Mouse (Mus musculus) c-Kit-positive CD71-positive TER-119-negative erythroid progenitor cells, embryonic 14.5 days (primary cell): ENCODE results near the gene Ccdc162.
"Not testable (repeated sequence)": the region's sequence is repeated elsewhere in the genome, so short reads cannot be mapped to it uniquely, and the experiment has no call there.

Experiments
- DNase-seq: peaks from one replicate; pipeline ENCODE4 v3.0.0-alpha.2; 2013; ENCODE audit warnings: low read depth

Gene Ccdc162

DNA sequence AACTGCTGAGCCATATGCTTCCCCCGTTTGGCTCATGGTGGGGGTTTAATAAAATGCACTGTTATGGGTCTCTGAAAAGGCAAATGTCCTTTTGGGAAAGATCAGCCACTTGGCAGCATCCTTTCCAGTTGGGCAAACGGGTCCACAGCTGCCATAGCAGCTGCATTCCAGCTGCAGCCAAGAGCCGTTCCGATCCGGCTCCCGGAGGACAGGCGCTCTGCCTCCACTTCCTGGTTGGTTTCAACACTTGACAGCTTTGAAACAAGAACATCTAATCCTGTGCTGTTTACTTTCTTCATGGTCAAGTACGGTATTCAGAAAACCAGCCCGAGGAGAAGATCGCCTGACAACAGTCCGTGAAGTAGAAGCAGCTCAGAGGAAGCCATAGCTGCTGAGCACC is 19.4 kb downstream of the Ccdc162 start:
- DNase-seq = no peak

DNA sequence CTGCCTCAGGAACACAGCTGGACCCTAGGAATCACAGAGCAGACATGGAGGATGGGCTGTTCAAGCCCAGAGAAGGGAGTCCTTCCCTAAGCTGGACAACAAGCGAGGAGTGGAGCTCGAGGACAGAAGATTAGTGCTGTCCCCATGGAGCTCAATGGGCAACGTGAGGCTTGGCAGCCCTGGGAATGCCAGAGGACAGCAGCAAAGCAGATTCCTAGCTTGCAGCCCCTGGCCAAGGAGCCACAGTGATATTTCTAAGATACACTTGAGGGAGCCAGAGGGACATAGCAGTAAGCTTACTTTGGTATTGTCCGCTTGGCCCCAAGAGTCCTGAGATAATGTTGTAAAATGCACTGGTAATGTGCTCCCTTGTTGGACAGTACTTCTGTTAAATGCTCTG is 25.5 kb downstream of the Ccdc162 start:
- DNase-seq = no peak

DNA sequence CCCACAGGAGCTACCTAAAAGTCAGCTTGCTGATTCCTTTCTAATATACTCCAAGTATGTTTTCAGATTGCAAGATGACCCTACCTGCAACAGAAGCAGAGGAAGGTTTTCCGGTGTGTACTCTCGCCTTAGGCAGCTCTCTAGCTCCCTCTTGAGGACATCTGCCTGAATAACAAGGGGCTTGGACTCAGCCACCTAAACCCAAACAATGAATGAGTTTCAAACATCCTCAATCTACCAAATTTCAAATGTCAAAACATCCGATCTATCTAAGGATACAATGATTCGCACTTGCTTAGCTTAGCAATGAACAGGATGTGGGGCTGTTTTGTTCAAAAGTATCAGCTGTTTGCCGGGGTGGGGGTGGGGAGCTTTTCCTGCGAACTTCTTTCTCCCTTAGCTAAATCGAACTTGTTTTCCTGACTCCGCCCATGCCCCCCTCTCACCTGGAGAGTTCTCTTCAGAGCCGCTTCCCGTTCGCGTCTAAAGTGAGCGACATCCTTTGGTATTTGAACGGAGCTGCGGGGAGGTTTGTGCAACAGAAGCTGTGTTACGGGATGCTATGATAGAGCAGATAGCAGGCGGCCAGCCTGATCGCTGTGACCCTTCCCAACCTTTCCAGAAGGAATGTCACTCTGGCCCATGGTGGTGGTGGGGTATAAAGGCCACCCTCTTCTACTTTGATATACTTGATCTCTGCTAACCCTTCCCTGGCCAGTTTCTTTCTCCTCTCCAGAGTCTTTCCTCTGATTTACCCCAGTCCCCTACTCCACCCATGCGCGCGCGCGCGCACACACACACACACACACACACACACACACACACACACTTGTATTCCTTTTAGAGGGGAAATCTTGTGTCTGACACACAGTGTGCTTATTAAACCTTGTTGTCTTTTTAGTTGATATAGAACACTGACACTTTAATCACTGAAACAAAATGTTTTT is 26.2 kb downstream of the Ccdc162 start:
- peak; percentile 44 for DNase-seq

DNA sequence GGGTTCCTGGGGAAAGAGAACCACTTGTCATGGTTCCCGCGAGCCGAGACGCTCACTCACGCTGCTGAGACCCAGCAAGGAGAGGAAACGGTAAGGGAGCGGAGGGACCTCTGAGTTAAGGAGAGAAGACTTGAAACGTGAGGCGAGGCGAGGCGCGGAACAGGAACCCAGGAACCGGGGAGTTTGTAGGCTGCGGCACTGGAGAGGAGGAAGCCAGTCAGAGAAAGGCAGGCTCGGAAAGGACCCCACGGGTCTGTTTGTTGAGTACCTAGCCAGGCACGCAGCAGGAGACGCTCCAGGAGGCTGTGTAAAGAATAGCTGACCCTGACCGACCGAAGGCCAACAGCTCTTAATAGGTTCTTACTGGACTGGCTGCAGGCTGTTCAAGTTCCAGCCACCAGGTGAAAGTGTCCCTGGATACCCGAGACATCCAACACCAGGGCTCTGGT is 31.9 kb downstream of the Ccdc162 start:
- no peak for DNase-seq

DNA sequence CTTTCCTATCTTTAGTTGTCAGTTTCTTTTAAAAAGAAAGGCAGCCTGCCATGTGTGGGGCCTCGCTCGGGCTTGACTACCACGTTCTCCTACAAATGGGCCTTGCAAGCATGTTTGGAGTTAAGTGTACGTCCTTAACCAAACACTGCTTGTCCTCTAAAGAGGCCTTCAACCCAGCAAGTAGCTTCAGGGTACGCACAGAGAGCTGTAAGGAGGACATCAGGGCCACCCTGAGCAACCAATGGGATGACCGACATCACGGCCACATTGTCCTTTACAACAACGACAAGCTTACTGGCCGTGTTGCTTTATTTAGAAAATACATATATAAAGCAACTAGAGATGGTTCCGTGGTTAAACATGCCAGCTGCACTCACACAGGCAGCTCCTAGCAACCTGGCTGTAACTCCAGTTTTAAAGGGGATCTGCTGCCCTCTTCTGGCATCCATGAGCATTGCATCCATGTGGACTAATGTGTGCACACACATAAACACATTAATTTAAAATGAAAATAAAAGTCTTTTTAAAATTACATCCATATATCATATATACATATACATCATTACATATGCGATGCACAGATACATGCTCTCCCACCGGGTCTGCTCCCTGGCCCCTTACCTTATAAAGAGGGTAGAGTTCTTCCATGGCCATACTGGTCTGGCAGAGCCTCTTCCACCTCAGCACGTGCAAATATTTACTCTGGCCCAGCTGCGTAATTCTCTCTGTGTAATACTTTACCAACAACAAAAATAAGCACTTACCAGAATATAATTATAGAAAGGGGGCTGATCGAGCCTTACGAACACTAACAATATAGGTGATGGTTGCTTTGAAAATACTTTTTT is 33.7 kb downstream of the Ccdc162 start:
- peak; percentile 59 for DNase-seq

DNA sequence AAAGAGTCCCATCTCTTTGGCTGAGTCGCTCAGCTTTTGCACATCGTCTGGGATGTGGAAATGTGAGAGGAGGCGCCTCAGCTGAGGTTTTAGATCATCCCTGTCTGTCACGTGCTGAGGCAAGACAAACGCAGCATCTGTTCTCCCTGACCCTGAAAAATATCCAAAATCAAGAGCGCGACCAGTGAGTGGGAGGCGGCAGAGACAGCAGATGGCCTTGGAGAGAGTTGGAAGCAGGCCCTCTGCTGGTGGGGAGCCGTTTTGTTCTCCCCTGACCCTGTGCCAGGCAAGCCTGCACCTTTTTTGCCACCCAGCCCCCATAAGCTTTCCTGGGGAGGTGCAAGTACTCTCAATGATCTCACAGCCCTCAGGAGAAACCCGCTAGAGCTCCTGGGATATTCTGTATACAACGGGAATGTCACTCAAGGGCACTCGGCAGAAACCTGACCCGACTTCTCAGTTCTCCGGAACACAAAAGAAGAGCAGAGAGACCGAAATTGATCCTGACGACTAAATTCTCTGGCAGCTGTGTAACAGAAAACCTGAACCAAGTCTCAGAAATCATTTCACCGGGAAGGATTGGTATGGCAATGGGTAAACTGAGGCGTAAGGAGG is 37.6 kb downstream of the Ccdc162 start:
- no peak for DNase-seq

DNA sequence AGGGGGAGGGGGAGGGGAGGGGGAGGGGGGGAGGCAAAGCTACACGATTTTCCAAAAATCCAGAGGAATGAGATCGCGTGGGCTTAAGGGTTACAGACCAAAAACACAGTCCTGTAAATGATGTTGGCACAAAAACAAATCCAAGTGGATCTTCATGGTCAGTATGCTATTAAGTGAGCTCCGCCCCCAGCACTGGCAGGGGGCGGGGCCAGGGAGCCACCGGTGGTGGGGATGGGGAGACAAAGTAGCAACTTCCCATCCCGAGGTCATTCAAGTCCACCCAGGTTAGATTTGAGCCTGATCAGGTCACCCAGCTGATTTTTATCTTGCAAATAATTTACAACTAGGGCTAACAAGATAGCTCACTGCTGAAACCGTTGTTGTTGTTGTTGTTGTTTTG is 39.0 kb downstream of the Ccdc162 start:
- no peak for DNase-seq

DNA sequence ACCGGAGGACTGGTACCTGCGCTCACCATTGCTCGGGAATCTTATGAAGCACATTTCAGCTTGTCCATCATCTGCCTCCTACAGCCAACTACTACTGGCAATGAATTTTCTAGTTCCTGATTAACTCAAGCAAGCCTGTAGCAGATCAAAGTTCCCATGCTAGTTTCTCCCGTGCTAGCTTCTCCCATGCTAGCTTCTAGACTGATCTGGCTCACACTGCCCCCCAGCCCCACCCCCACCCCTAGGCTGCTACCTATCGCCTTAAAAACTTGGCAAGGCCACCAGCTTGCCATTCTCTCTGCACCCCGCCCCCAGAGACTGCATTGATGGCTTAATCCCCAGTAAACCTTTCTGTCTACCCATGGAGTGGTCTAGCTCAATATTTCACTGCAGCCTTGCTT is 39.8 kb downstream of the Ccdc162 start:
- DNase-seq = no peak

DNA sequence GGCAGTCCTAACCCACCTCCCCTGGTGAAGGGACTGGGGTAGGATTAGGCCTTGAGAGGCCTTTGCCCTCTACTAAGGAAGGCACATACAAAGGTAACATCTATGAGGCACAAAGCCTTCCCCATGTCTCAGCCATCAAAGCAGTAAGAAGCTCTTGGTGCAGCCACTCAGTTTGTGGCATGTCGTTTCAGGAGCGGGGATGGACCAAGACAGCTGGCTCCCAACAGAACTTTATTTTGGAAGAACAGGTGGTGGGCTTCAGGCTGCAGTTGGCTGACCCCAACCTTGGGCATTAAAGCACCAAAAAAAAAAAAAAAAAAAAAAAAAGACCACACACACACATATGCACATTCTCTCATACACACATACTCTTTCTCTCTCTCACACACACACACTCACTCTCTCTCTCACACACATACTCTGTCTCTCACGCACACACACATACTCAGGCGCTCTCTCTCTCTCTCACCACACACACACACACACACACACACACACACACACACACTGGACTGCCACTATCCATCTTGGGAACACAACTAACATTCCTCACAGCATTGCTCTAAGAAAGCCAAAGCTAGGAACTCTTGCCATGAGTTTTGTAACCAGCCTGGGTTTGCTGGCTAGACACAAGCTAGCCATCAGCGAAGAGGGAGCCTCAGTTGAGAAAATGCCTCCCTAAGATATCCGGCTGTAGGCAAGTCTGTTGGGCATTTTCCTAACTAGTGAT is 40.4 kb downstream of the Ccdc162 start:
- no peak for DNase-seq

DNA sequence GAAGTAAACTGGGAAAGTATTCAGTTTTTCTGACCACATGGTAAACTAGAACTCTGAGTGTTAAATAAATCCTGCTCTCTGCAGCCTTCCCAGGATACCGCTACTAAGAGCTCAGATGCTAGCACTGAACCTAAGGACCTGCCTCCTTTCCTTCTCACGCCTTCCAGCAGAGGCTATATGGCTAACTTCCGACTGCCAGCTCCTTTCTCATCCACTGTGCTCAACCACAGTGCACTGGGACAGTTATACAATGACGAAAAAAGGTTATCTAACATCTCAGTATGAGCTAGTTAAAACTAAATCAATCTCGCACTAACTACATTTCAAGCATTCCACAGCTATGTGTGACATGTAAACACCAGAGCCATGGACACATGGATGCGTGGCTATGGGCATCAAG is 41.2 kb downstream of the Ccdc162 start:
- no peak for DNase-seq

DNA sequence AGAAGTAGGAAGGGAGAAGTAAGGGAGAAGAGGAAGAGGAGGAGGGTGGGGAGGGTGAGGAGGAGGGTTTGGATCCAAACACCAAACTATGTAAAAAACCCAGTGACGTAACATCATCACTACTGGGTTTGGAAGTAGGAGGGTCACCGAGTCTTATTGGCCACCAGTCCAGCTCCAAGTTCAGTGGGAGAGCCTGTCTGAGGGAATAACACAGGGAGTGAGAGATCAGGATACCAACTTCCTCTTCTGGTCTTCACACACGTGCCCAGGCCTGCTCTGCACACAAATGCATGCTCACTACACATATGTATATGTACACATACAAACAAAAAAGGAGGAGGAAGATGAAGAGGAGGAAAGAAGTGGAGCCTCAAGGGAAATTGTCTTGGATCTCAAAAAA is 42.1 kb downstream of the Ccdc162 start:
- no peak for DNase-seq

DNA sequence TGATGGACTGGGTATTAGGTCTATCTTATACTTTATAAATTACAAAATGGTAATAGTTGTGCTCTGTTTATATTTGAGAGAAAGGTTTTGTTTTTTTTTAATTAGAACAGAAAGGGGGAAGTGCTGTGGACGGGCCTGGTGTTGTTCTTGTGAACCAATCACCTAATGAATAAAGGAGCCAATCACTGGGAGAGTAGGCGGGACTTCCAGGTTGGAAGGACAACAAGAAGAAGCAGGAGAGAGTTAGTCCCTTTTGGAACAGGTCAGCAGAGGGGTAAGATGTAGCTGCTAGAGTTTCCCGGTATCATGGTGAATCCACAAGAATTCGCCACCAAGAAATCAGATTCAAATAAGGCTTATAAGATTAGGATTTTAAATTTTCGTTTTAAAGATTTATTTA is 46.2 kb downstream of the Ccdc162 start:
- no peak for DNase-seq

DNA sequence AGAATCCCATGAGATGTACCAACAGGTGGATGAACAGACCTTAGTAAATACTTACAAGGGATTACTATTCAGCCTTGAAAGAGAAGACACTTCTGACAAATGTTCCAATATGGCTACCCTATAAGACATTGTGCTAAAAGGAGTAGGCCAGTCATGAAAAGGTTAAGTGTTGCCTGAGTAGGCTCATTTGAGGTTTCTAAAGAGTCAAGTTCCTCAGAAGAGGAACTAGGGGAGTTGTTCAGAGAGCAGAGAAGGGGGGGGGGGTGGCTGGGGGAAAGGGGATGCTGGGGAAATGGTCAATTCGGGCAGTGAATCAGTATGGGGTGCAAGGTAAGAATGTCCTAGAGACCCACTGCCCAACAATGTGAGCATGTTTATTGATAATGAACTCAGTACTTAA is 50.9 kb downstream of the Ccdc162 start:
- no peak for DNase-seq

DNA sequence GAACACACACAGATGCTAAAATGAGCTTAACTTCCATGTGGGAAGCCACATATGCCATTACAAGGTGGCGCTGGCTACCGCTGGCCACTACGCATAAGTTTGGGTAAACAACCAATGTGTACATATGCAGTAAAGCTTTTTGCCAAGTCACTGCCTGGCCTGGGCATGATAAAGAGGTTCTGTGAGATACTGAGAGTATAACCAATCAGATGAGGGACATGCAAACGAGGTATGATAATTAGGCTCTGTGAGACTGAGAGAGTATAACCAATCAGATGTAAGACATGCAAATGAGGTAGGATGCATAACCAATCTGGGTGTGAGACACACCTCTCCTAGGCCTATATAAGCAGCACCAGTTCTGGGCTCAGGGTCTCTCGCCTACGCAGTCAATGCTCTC is 56.8 kb downstream of the Ccdc162 start:
- DNase-seq = not testable (repeated sequence)

DNA sequence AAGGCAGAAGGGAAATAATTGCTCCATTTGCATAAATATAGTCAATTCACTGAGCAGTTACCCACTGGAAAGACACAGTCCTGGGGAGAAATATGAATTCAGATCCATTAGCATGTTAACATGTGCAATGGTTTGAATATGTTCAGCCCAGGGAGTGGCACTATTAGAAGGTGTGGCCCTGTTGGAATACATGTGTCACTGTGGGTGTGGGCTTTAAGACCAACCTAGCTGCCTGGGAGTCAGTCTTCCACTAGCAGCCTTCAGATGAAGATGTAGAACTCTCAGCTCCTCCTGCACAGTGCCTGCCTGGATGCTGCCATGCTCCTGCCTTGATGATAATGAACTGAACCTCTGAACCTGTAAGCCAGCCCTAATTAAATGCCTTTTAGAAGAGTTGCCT is 60.8 kb downstream of the Ccdc162 start:
- not testable (repeated sequence) for DNase-seq

DNA sequence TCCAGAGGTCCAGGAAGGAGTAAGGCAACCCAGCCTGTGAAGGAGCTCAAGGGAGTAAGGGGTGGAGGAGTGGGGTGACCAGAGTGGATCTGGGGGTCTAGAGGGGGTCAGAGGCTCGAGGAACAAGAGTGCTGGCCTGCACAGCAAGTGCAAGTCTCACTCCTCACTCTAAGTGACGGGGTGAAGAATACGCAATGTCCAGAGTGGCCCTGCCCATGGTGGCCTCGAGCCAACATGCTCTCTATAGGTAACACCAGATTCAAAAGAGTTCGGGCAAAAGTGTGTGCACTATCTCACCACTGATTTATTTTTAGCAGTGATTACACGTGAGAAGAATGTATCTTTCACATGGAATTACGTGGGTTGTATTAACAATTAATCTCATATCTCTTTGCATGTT is 63.4 kb downstream of the Ccdc162 start:
- no peak for DNase-seq

DNA sequence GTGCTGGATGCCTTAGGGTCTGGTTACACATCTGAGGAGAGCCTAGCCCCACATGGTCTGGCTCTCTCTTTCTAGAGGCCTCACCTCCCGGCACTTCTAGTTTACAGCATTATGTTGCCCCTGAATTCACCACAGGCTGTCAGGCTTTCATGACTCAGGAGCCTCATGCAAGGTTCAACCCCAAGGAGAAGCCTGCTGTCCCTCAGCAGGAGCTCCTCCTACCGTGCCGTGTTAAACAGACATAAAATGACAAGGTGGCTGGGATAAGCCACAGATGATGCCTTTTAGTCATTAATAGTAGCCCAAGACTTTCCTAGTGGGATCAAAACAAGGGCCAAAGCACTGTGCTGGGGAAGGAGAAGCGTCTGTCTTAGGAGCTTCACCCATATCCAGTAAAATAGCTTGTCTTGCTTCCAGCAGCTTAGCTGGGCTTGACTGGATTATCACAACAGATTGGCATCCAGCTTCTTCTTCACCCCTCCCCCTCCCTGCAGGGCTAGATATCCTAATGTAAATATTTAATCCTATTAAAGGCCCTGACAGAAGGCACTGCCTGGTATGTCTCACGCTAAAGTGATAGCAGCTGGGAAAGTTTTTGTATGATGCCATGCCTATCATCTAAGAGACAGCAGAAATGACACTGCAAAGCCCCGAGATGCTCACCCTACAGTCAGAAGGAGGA is 64.2 kb downstream of the Ccdc162 start:
- DNase-seq = no peak

DNA sequence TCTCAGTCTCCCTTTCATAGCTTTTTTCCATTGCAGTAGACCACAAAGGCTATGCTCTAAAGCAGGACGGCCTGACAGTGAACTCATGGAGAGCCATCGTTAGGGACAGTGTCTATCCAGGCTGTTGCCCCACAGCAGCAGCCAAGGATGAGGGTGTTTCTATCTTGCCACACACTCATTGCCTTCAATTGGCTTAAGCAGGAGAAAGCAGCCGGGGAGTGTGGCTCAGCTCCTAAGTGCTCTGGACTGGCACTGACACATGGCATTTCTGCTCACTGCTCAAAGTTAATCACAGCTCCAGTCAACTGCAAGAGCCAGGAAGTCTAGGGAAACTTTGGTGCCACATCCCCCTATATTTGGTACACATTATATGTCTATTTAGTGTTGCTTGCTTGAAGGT is 64.9 kb downstream of the Ccdc162 start:
- DNase-seq = no peak

DNA sequence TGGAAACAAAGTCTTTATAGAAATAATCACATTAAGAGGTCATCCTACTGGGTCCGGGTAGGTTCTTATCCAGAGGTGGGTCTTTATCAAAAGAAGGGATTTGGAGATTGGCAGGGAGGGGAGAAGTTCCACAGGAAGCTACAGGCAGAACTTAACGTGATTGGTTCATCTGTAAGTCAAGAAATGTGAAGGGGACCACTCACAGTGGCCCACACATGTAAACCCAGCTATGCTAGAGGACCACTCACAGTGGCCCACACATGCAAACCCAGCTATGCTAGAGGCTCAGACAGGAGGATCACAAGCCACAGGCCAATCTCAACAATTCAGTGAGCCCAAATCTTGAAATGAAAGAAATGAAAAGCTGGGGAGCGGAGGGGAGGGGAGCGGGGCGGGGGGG is 67.2 kb downstream of the Ccdc162 start:
- no peak for DNase-seq

DNA sequence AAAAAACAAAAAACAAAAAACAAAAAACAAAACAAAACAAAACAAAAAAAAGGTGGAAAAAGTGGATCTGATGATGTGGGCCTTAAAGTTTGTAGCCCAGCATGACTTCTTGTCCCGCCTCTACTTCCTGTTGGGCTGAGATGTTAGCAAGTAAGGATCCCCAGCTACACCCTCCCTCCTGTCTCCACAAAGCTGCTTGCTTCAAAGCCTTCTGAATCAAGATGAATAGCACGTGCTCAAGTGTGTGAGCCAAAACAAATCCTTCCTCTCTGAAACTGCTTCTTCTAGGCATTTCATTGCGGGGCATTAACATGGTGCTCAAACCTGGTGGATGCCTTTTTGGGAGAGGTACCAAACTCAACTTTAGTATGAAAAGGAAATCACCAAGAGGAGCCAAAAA is 77.7 kb downstream of the Ccdc162 start:
- no peak for DNase-seq

DNA sequence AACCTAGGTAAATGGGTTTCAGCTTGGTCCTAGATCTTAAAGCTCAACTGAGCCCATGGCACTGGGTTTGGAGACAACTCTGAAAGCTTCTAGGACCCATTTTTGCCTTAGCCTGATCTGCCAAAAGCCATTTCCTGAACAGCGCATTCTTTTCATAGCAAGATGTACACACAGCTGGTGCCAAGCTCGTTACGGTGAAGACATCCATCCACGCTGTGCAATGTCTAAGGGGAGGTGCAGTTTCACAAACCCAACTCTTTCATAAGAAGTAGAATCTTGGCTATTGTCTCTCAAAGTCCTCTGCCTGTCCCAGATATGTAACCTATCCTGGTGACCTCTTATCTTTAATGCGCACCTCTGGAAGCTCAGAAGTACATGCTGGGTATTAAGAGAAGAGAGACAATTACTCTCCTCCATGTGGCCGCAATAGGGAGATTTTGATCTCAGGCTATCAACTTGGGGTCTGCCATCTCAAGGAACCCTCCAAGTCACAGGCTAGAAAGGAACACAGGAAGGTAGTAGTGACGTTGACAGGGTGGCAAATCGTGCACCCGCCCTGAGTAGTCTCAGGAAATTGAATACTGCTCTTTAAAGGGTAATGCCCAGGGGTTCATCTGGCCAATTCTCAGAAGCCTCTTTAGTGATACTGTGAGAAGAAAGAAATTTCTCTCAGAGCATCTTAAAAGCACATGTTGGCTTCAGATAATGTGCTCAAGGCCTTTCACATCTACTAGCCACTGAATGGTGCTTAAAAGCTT is 81.0 kb downstream of the Ccdc162 start:
- no peak for DNase-seq
